ENCODE assay signal across 9 mouse cellular contexts in genomic region chr19:8984255-8984868, GRCm38 (mm10). TPM values are rescaled to one million over a fixed set of nuclear protein-coding genes. Genes with fewer than 3 reads are reported as not detected.
DNase-seq lines count a peak whose midpoint lies in the region; ATAC-seq and TF ChIP-seq lines count a peak whose summit lies in the region.
"Had no signal": no experiment of that assay in that cellular context is flagged by ENCODE, and none has a peak within 500 bp of the region (broad histone marks: within the 10 kb centered on the region; RNA-seq: fewer than 3 reads in every experiment).

No protein-coding gene starts in this region.

- peaks cover 33% of the 10 kb centered on the region for H3K4me1 ChIP-seq in embryonic facial prominence, embryonic 14.5 days (ENCODE audit: control insufficient read depth, insufficient read depth, low read length)
- H3K4me1 ChIP-seq in heart, embryonic 16.5 days (ENCODE audit: control insufficient read depth, insufficient read depth, low read length) = peaks cover 71% of the 10 kb centered on the region
- peaks cover 13% of the 10 kb centered on the region for H3K4me1 ChIP-seq in limb, embryonic 11.5 days (ENCODE audit: control insufficient read depth, insufficient read depth, low read length)
- peaks cover 13% of the 10 kb centered on the region for H3K4me1 ChIP-seq in midbrain, postnatal 0 days (ENCODE audit: insufficient read depth, low read length)

- no peak for TF ChIP-seq CTCF in midbrain, postnatal 0 days (IDR thresholded peaks at IDR 0.05)

- H3K4me2 ChIP-seq in embryonic facial prominence, embryonic 14.5 days (ENCODE audit: low read depth, low read length) = peak overlapping the region; percentile 6; the same call in 1 of the 2 replicates
- no peak overlapping the region for H3K4me2 ChIP-seq in heart, embryonic 16.5 days (ENCODE audit: low read depth, low read length)
- H3K4me2 ChIP-seq in limb, embryonic 11.5 days (ENCODE audit: low read depth, severe bottlenecking) = 0 out of 2 replicates have a peak overlapping the region, but pooled peaks have one; percentile 10
- peak overlapping the region; percentile 36 for H3K4me2 ChIP-seq in midbrain, postnatal 0 days (ENCODE audit: low read depth, low read length, poor library complexity, severe bottlenecking)

- peak; percentile 17; the same call in 1 of the 2 replicates for ATAC-seq in embryonic facial prominence, embryonic 14.5 days (ENCODE audit: low read depth)
- no peak for ATAC-seq in heart, embryonic 16.5 days (replicated peaks; ENCODE audit: extremely low read depth, insufficient read depth, low FRiP score)
- no peak for ATAC-seq in limb, embryonic 11.5 days (ENCODE audit: insufficient number of reproducible peaks, low FRiP score, low TSS enrichment, low read depth)
- peak; percentile 67 for ATAC-seq in midbrain, postnatal 0 days (ENCODE audit: low FRiP score)

- H3K27ac ChIP-seq in embryonic facial prominence, embryonic 14.5 days (replicated peaks; ENCODE audit: low read depth, low read length) = peak overlapping the region; percentile 71
- H3K27ac ChIP-seq in heart, embryonic 16.5 days (ENCODE audit: low read length) = peak overlapping the region; percentile 35; the same call in 1 of the 2 replicates
- H3K27ac ChIP-seq in limb, embryonic 11.5 days (replicated peaks; ENCODE audit: low read depth, low read length) = no peak overlapping the region
- H3K27ac ChIP-seq in midbrain, postnatal 0 days (ENCODE audit: low read depth, low read length) = 0 out of 2 replicates have a peak overlapping the region, but pooled peaks have one; percentile 57

- no peaks in the 10 kb centered on the region for H3K27me3 ChIP-seq in embryonic facial prominence, embryonic 14.5 days (replicated peaks; ENCODE audit: control insufficient read depth, insufficient read depth, low read length)
- H3K27me3 ChIP-seq in heart, embryonic 16.5 days (ENCODE audit: control insufficient read depth, insufficient read depth, low read length) = no peaks in the 10 kb centered on the region
- 0 out of 2 replicates have a peak, but pooled peaks cover 6% of the 10 kb centered on the region for H3K27me3 ChIP-seq in limb, embryonic 11.5 days (ENCODE audit: control insufficient read depth, insufficient read depth, low read length)
- peaks cover 17% of the 10 kb centered on the region for H3K27me3 ChIP-seq in midbrain, postnatal 0 days (ENCODE audit: insufficient read depth, low read length)

- no peak overlapping the region for H3K4me3 ChIP-seq in embryonic facial prominence, embryonic 14.5 days (ENCODE audit: low read depth, low read length)
- H3K4me3 ChIP-seq in heart, embryonic 16.5 days (ENCODE audit: low read length) = no peak overlapping the region
- H3K4me3 ChIP-seq in limb, embryonic 11.5 days (ENCODE audit: low read depth, low read length) = no peak overlapping the region
- H3K4me3 ChIP-seq in midbrain, postnatal 0 days (ENCODE audit: low read depth, low read length) = no peak overlapping the region

- 8% methylated on average over 7 of the region's 7 CpGs for WGBS in embryonic facial prominence, embryonic 14.5 days
- 24% methylated on average over 7 of the region's 7 CpGs for WGBS in heart, embryonic 16.5 days
- WGBS in limb, embryonic 11.5 days = 28% methylated on average over 7 of the region's 7 CpGs
- WGBS in midbrain, postnatal 0 days = 3% methylated on average over 7 of the region's 7 CpGs

- peaks cover 18% of the 10 kb centered on the region for H3K36me3 ChIP-seq in embryonic facial prominence, embryonic 14.5 days (ENCODE audit: control insufficient read depth, insufficient read depth, low read length)
- H3K36me3 ChIP-seq in heart, embryonic 16.5 days (ENCODE audit: control insufficient read depth, insufficient read depth) = peaks cover 1% of the 10 kb centered on the region; the same call in 1 of the 2 replicates
- H3K36me3 ChIP-seq in limb, embryonic 11.5 days (ENCODE audit: control insufficient read depth, insufficient read depth, low read length) = peaks cover 5% of the 10 kb centered on the region; the same call in 1 of the 2 replicates
- H3K36me3 ChIP-seq in midbrain, postnatal 0 days (ENCODE audit: insufficient read depth, low read length) = peaks cover 13% of the 10 kb centered on the region; the same call in 1 of the 2 replicates

- peak; percentile 47 for DNase-seq in kidney, adult 11 months
- DNase-seq in kidney, adult 18-20 months = no peak
- DNase-seq in NIH3T3 (ENCODE audit: low read depth) = peak; percentile 93
- peak; percentile 93 for DNase-seq in embryonic facial prominence, embryonic 14.5 days (ENCODE audit: low spot score)
- DNase-seq in limb, embryonic 11.5 days (ENCODE audit: low spot score) = peak; percentile 48
- peak; percentile 89 for DNase-seq in midbrain, postnatal 0 days (ENCODE audit: low spot score)
- DNase-seq in thymus, postnatal 25 days = peak; percentile 54

- no peaks in the 10 kb centered on the region for H3K9me3 ChIP-seq in embryonic facial prominence, embryonic 14.5 days (ENCODE audit: control insufficient read depth, low read length)
- no peaks in the 10 kb centered on the region for H3K9me3 ChIP-seq in heart, embryonic 16.5 days (replicated peaks; ENCODE audit: control insufficient read depth, low read length)
- H3K9me3 ChIP-seq in limb, embryonic 11.5 days (ENCODE audit: control insufficient read depth, low read length) = no peaks in the 10 kb centered on the region
- H3K9me3 ChIP-seq in midbrain, postnatal 0 days (ENCODE audit: low read length) = no peaks in the 10 kb centered on the region
- H3K9me3 ChIP-seq: megakaryocyte, embryonic 14.5 days had no signal

- H3K9ac ChIP-seq in embryonic facial prominence, embryonic 14.5 days (ENCODE audit: low read depth, low read length) = 0 out of 2 replicates have a peak overlapping the region, but pooled peaks have one; percentile 3
- peak overlapping the region; percentile 32; the same call in 1 of the 2 replicates for H3K9ac ChIP-seq in heart, embryonic 16.5 days (ENCODE audit: low read length)
- no peak overlapping the region for H3K9ac ChIP-seq in limb, embryonic 11.5 days (ENCODE audit: low read length)
- no peak overlapping the region for H3K9ac ChIP-seq in midbrain, postnatal 0 days (replicated peaks; ENCODE audit: low read length, poor library complexity, severe bottlenecking)

RNA-seq across cellular contexts. Expression of gene Ahnak, which starts 4.7 kb away (rescaled TPM):
- polyA plus RNA-seq in embryonic facial prominence, embryonic 14.5 days (2014; fragmentation: Nextera tagmentation; extraction: Ambion mirVana) = 44.8 and 57.6 TPM in 2 replicates
- 28.7 and 36.5 TPM in 2 replicates for polyA plus RNA-seq in heart, embryonic 16.5 days (2015; fragmentation: Nextera tagmentation; extraction: Ambion mirVana)
- polyA plus RNA-seq in limb, embryonic 11.5 days (2014; fragmentation: Nextera tagmentation; extraction: Ambion mirVana) = 7.7 and 8.9 TPM in 2 replicates
- 13.0 and 19.2 TPM in 2 replicates for total RNA-seq in midbrain, postnatal 0 days (2014; rRNA removed)
- 4.4 and 5.7 TPM in 2 replicates for polyA plus RNA-seq in midbrain, postnatal 0 days (2015; fragmentation: Nextera tagmentation; extraction: Ambion mirVana)

RNA-seq across cellular contexts. Expression of gene Eef1g, which starts 17.5 kb away (rescaled TPM):
- polyA plus RNA-seq in embryonic facial prominence, embryonic 14.5 days (2014; fragmentation: Nextera tagmentation; extraction: Ambion mirVana) = 469 and 503 TPM in 2 replicates
- 239 and 240 TPM in 2 replicates for polyA plus RNA-seq in heart, embryonic 16.5 days (2015; fragmentation: Nextera tagmentation; extraction: Ambion mirVana)
- 567 and 588 TPM in 2 replicates for polyA plus RNA-seq in limb, embryonic 11.5 days (2014; fragmentation: Nextera tagmentation; extraction: Ambion mirVana)
- 496 and 583 TPM in 2 replicates for total RNA-seq in midbrain, postnatal 0 days (2014; rRNA removed)
- polyA plus RNA-seq in midbrain, postnatal 0 days (2015; fragmentation: Nextera tagmentation; extraction: Ambion mirVana) = 258 and 265 TPM in 2 replicates

RNA-seq across cellular contexts. Expression of gene Tut1, which starts 30.7 kb away (rescaled TPM):
- 24.7 and 27.8 TPM in 2 replicates for polyA plus RNA-seq in embryonic facial prominence, embryonic 14.5 days (2014; fragmentation: Nextera tagmentation; extraction: Ambion mirVana)
- polyA plus RNA-seq in heart, embryonic 16.5 days (2015; fragmentation: Nextera tagmentation; extraction: Ambion mirVana) = 17.5 and 18.4 TPM in 2 replicates
- 33.2 and 35.2 TPM in 2 replicates for polyA plus RNA-seq in limb, embryonic 11.5 days (2014; fragmentation: Nextera tagmentation; extraction: Ambion mirVana)
- 18.1 and 19.0 TPM in 2 replicates for total RNA-seq in midbrain, postnatal 0 days (2014; rRNA removed)
- 15.1 and 18.4 TPM in 2 replicates for polyA plus RNA-seq in midbrain, postnatal 0 days (2015; fragmentation: Nextera tagmentation; extraction: Ambion mirVana)

RNA-seq across cellular contexts. Expression of gene Mta2, which starts 42.7 kb away (rescaled TPM):
- polyA plus RNA-seq in embryonic facial prominence, embryonic 14.5 days (2014; fragmentation: Nextera tagmentation; extraction: Ambion mirVana) = 39.7 and 43.6 TPM in 2 replicates
- polyA plus RNA-seq in heart, embryonic 16.5 days (2015; fragmentation: Nextera tagmentation; extraction: Ambion mirVana) = 92.1 and 96.0 TPM in 2 replicates
- 58.5 and 62.0 TPM in 2 replicates for polyA plus RNA-seq in limb, embryonic 11.5 days (2014; fragmentation: Nextera tagmentation; extraction: Ambion mirVana)
- total RNA-seq in midbrain, postnatal 0 days (2014; rRNA removed) = 64.3 and 65.6 TPM in 2 replicates
- 73.6 and 77.9 TPM in 2 replicates for polyA plus RNA-seq in midbrain, postnatal 0 days (2015; fragmentation: Nextera tagmentation; extraction: Ambion mirVana)

RNA-seq across cellular contexts. Expression of gene Eml3, which starts 55.0 kb away (rescaled TPM):
- 18.2 and 20.4 TPM in 2 replicates for polyA plus RNA-seq in embryonic facial prominence, embryonic 14.5 days (2014; fragmentation: Nextera tagmentation; extraction: Ambion mirVana)
- 16.0 and 17.2 TPM in 2 replicates for polyA plus RNA-seq in heart, embryonic 16.5 days (2015; fragmentation: Nextera tagmentation; extraction: Ambion mirVana)
- polyA plus RNA-seq in limb, embryonic 11.5 days (2014; fragmentation: Nextera tagmentation; extraction: Ambion mirVana) = 17.9 and 18.0 TPM in 2 replicates
- 6.3 and 9.3 TPM in 2 replicates for total RNA-seq in midbrain, postnatal 0 days (2014; rRNA removed)
- polyA plus RNA-seq in midbrain, postnatal 0 days (2015; fragmentation: Nextera tagmentation; extraction: Ambion mirVana) = 8.7 and 9.0 TPM in 2 replicates

Comparison
In these comparisons a context has a peak if more than half of its experiments do, and no peak if none do; other contexts are left out.
1. ATAC-seq: peak in embryonic facial prominence, embryonic 14.5 days (single experiment) and midbrain, postnatal 0 days (single experiment); none in heart, embryonic 16.5 days (single experiment) and limb, embryonic 11.5 days (single experiment).
2. H3K9ac ChIP-seq: peak in embryonic facial prominence, embryonic 14.5 days (single experiment) and heart, embryonic 16.5 days (single experiment); none in limb, embryonic 11.5 days (single experiment) and midbrain, postnatal 0 days (single experiment).